Mouse (Mus musculus) inflammation-experienced regulatory T-cells, adult 6 months (primary cell): ENCODE results near the gene Slc9a3r2. TPM values are rescaled to one million over a fixed set of nuclear protein-coding genes. Genes with fewer than 3 reads are reported as not detected.

Source experiments
- ATAC-seq: one replicate; pipeline ENCODE4 v1.8.0; 2017
- polyA plus RNA-seq, 3 experiments: library from polyadenylated mRNA; unstranded; fragments of 100-300 nt; shearing (Covaris generic); gene quantifications; one replicate each; pipeline ENCODE4 v1.2.1; 2017

The Slc9a3r2 gene
- polyA plus RNA-seq, 3 experiments from 2014 or later = not detected

- no peak for ATAC-seq
Measured at GRCm38 (mm10) chr17:24635694-24636093, 14.4 kb downstream of the Slc9a3r2 start.

- no peak for ATAC-seq
Measured at GRCm38 (mm10) chr17:24635024-24635423, 15.1 kb downstream of the Slc9a3r2 start.

- no peak for ATAC-seq
Measured at GRCm38 (mm10) chr17:24633831-24634230, 16.3 kb downstream of the Slc9a3r2 start.

- no peak for ATAC-seq
Measured at GRCm38 (mm10) chr17:24632813-24633449, 17.2 kb downstream of the Slc9a3r2 start.

GRCm38 (mm10) chr17:24632167-24632812, 17.8 kb downstream of the Slc9a3r2 start, which contains the start of the genes Tsc2 and Nthl1:
Gene Tsc2, minus strand, starts transcription at chr17:24632630.
Gene Nthl1, plus strand, starts transcription at chr17:24632680.
- ATAC-seq = peak; percentile 97

- no peak for ATAC-seq
Measured at GRCm38 (mm10) chr17:24630072-24630471, 20.1 kb downstream of the Slc9a3r2 start.

- no peak for ATAC-seq
Measured at GRCm38 (mm10) chr17:24628646-24629045, 21.5 kb downstream of the Slc9a3r2 start.

GRCm38 (mm10) chr17:24625472-24625871, 24.7 kb downstream of the Slc9a3r2 start:
- ATAC-seq = no peak

GRCm38 (mm10) chr17:24617561-24618194, 32.4 kb downstream of the Slc9a3r2 start:
- no peak for ATAC-seq

- no peak for ATAC-seq
Measured at GRCm38 (mm10) chr17:24610711-24611110, 39.4 kb downstream of the Slc9a3r2 start.

GRCm38 (mm10) chr17:24608874-24609273, 41.3 kb downstream of the Slc9a3r2 start:
- no peak for ATAC-seq

GRCm38 (mm10) chr17:24608370-24608769, 41.8 kb downstream of the Slc9a3r2 start:
- no peak for ATAC-seq

GRCm38 (mm10) chr17:24604557-24604956, 45.6 kb downstream of the Slc9a3r2 start:
- no peak for ATAC-seq

- no peak for ATAC-seq
Measured at GRCm38 (mm10) chr17:24603961-24604360, 46.2 kb downstream of the Slc9a3r2 start.

- ATAC-seq = no peak
Measured at GRCm38 (mm10) chr17:24600502-24600901, 49.6 kb downstream of the Slc9a3r2 start.

GRCm38 (mm10) chr17:24597989-24598388, 52.1 kb downstream of the Slc9a3r2 start:
- ATAC-seq = no peak

- ATAC-seq = no peak
Measured at GRCm38 (mm10) chr17:24596471-24597183, 53.5 kb downstream of the Slc9a3r2 start.

GRCm38 (mm10) chr17:24596073-24596466, 54.1 kb downstream of the Slc9a3r2 start:
- no peak for ATAC-seq

- no peak for ATAC-seq
Measured at GRCm38 (mm10) chr17:24595126-24596072, 54.7 kb downstream of the Slc9a3r2 start.

GRCm38 (mm10) chr17:24593992-24594890, 55.9 kb downstream of the Slc9a3r2 start:
- ATAC-seq = no peak

- no peak for ATAC-seq
Measured at GRCm38 (mm10) chr17:24593248-24593647, 56.9 kb downstream of the Slc9a3r2 start.
